Mouse (Mus musculus) left cerebral cortex, adult 8-10 months (tissue): ENCODE results near the gene Atad1. TPM values are rescaled to one million over a fixed set of nuclear protein-coding genes. Genes with fewer than 3 reads are reported as not detected.
"Not testable (repeated sequence)": the region's sequence is repeated elsewhere in the genome, so short reads cannot be mapped to it uniquely, and the experiment has no call there.

Source experiments
- DNase-seq, 2 experiments: peaks; one replicate each; pipeline ENCODE4 v3.0.0; 2022; ENCODE audit warnings: low spot score in 2 of 2
- total RNA-seq, 4 experiments: library from RNA; stranded (reverse); gene quantifications; 2 replicates each; pipeline ENCODE4 v1.2.4; 2022

Atad1 gene
- total RNA-seq, 4 experiments from 2014 or later = 90.3 to 120 (median 103) TPM

- no peak for DNase-seq
Measured at GRCm38 (mm10) chr19:32683081-32683480, 56.5 kb downstream of the Atad1 start.

- DNase-seq = no peak
Measured at GRCm38 (mm10) chr19:32680894-32681293, 58.7 kb downstream of the Atad1 start.

- no peak for DNase-seq
Measured at GRCm38 (mm10) chr19:32675766-32676165, 63.8 kb downstream of the Atad1 start.

GRCm38 (mm10) chr19:32667830-32668229 lies 71.8 kb downstream of the Atad1 start:
- DNase-seq = not testable (repeated sequence)

- no peak for DNase-seq
Measured at GRCm38 (mm10) chr19:32665243-32665642, 74.3 kb downstream of the Atad1 start.

GRCm38 (mm10) chr19:32662936-32663335 lies 76.7 kb downstream of the Atad1 start:
- no peak for DNase-seq

GRCm38 (mm10) chr19:32659346-32659745 lies 80.2 kb downstream of the Atad1 start:
- no peak for DNase-seq

- DNase-seq = no peak
Measured at GRCm38 (mm10) chr19:32653630-32654362, 85.8 kb downstream of the Atad1 start.

GRCm38 (mm10) chr19:32653122-32653521 lies 86.5 kb downstream of the Atad1 start:
- DNase-seq = no peak

GRCm38 (mm10) chr19:32651046-32651445 lies 88.5 kb downstream of the Atad1 start:
- no peak for DNase-seq

- no peak for DNase-seq
Measured at GRCm38 (mm10) chr19:32648019-32648571, 91.5 kb downstream of the Atad1 start.

GRCm38 (mm10) chr19:32646382-32646781 lies 93.2 kb downstream of the Atad1 start:
- no peak for DNase-seq

- DNase-seq = no peak
Measured at GRCm38 (mm10) chr19:32645939-32646338, 93.6 kb downstream of the Atad1 start.

GRCm38 (mm10) chr19:32643642-32644041 lies 95.9 kb downstream of the Atad1 start:
- no peak for DNase-seq

- no peak for DNase-seq
Measured at GRCm38 (mm10) chr19:32641995-32642394, 97.6 kb downstream of the Atad1 start.

- no peak for DNase-seq
Measured at GRCm38 (mm10) chr19:32641535-32641934, 98.1 kb downstream of the Atad1 start.

- no peak for DNase-seq
Measured at GRCm38 (mm10) chr19:32638276-32638903, 101.2 kb downstream of the Atad1 start.

- no peak for DNase-seq
Measured at GRCm38 (mm10) chr19:32637357-32638275, 102.0 kb downstream of the Atad1 start.

GRCm38 (mm10) chr19:32634916-32635315 lies 104.7 kb downstream of the Atad1 start:
- DNase-seq = no peak

GRCm38 (mm10) chr19:32628572-32629132 lies 110.9 kb downstream of the Atad1 start:
- DNase-seq = no peak

GRCm38 (mm10) chr19:32627631-32628030 lies 112.0 kb downstream of the Atad1 start:
- no peak for DNase-seq
